Mouse (Mus musculus) splenic B cell, adult 2 months (primary cell): ENCODE results near the gene Trhr2.

Source experiments
- DNase-seq: peaks from one replicate; pipeline ENCODE4 v3.0.0-alpha.2; 2011; ENCODE audit warnings: low read depth, low spot score
- H3K27me3 ChIP-seq: 2 replicates; pipeline ENCODE4 v1.6.1; 2012; ENCODE audit warnings: mild to moderate bottlenecking, low read length, moderate library complexity, mixed read lengths; ENCODE audit not compliant: control insufficient read depth, poor library complexity, insufficient read depth, severe bottlenecking
- H3K36me3 ChIP-seq: 2 replicates; pipeline ENCODE4 v1.6.1; 2012; ENCODE audit warnings: mild to moderate bottlenecking, low read length, moderate library complexity, mixed read lengths; ENCODE audit not compliant: control insufficient read depth, poor library complexity, insufficient read depth, severe bottlenecking

Gene Trhr2

DNA sequence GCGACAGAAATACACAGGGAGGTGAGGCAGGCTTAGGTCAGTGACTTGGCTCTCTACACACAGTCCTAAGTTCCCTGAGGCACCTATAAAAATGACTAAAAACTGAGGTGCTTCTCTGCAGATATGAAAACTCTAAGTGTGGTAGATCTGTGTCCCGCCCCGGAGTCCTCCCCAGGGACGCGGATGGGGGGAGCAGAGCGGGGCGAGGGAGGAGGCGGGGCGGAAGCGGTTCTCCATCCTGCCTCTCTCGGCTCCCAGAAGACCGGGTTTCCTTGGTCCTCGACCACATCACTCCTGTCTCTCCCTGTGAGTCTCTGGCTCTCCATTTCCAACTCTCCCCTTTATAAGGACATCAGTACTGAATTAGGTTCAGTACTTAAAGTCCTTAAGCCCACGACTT is 16.8 kb downstream of the Trhr2 start:
- Histone ChIP-seq H3K27me3 (no peaks in the 10 kb centered on the region), H3K36me3 (no peaks in the 10 kb centered on the region)
- peak; percentile 58 for DNase-seq

DNA sequence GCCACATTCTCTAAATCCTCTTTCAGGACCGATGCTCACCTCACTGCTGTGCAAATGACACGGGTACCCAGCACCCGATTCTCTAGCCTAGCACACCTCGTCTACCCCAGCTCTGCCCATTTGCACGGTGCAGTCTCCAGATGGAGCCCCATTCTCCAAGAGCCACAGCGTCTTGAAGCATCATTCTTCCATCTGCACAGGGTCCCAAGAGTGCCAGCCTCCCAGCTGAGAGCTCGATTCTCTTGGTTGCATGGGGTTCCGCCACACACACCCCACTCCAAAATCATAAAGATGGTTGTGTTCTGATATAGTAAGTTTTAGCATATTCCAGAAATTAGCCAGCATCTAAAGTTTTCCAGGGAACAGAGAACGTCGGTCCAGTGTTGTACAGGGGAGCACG is 17.2 kb downstream of the Trhr2 start:
- Histone ChIP-seq H3K27me3 (no peaks in the 10 kb centered on the region), H3K36me3 (no peaks in the 10 kb centered on the region)
- no peak for DNase-seq

DNA sequence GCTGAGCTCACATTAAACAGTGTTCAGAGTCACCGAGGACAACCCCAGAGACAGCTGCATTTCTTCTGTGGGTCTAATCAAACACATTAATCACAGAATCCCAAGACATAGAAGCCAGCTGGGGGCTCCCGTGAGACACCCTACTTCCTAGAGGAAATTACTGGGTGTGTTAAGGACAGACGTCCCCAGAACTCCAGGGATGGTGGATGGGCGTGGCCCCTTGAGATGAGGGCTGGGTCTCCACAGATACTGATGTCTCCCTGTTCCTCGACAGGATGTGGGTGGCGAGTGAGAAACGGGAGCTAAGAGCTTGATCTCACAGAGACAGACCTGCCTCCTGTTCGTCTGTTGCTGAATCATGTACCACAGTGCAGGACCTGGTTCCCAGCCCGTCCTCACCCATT is 17.7 kb downstream of the Trhr2 start:
- no peak for DNase-seq
- Histone ChIP-seq H3K36me3 (no peaks in the 10 kb centered on the region), H3K27me3 (no peaks in the 10 kb centered on the region)

DNA sequence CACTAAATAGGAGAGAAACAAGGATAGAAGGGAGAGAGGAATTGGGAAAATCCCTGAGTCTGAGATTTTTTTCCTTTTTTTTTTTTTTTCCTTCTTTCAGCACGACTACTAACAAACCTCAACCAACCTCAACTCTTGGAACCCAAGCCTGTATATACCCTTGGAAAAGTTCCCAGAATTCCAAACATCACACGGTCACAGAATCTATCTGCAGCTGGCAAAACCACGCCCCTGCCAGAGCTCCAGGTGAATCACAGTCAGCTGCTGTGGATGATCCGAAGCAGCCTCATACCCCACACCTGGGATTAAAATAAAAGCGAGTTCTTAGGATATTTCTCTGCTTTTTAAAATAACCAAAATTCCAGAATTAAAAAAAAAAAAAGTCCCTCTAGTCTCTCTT is 18.2 kb downstream of the Trhr2 start:
- H3K36me3 ChIP-seq = no peaks in the 10 kb centered on the region
- no peaks in the 10 kb centered on the region for H3K27me3 ChIP-seq
- no peak for DNase-seq

DNA sequence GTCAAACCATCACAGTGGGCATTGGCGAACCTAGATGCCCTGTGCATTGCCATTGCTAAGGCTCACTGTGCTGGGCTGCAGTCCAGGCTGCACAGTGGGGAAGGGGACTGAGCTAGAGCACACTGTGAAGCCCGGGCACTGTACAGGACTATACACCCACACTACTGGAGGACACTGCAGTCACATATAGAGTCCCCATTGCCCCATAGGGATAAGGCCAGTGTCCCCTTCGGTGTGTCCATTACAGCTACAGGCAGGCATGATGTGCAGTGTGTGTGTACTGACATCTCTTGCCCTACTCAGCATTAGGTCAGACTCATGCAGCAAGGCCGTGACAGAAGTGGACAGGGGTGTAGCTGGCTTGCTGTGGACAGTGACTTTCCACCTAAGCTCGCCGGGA is 18.8 kb downstream of the Trhr2 start:
- no peaks in the 10 kb centered on the region for H3K27me3 ChIP-seq
- no peak for DNase-seq
- H3K36me3 ChIP-seq = no peaks in the 10 kb centered on the region; the same call in 1 of the 2 replicates

DNA sequence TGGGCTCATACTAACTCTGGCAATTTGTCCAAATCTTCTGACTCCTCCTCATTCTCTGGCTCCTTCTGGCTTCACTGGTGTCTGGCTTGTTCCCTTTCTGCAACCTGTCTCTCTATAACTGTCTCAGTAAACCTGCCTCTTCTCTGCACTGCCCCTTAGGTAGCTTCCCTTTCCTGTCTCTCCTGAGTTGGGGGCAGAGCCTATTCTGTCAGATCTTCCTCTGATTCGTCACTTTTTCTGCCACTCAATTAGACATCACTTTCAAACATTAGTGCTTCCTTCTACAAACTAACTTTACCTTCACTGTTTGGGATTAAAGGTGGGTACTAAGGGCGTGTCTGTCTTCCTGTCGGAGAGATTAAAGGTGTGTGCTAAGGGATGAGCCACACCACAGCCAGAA is 19.8 kb downstream of the Trhr2 start:
- Histone ChIP-seq H3K36me3 (peaks cover 5% of the 10 kb centered on the region), H3K27me3 (no peaks in the 10 kb centered on the region)
- peak; percentile 45 for DNase-seq

DNA sequence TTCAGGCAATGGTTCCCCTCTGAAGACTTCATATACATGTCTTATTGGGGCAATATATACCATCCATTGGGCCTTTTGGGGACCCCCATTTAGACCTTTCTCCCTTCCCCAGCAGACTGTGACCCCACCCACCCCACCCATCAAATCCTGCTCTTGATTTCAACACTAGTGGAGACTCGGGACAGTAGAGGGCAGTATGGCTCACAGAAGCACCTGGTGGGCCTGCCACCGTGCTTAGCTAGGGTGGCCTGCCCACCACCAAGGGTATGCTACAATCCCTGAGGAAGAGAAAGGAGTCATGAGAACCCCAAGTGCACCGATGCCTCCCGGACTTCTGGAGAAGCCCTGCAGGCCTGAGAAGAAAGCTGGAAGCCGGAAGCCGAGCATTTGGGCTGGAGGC is 21.7 kb downstream of the Trhr2 start:
- Histone ChIP-seq H3K36me3 (peaks cover 8% of the 10 kb centered on the region), H3K27me3 (no peaks in the 10 kb centered on the region)
- DNase-seq = no peak

DNA sequence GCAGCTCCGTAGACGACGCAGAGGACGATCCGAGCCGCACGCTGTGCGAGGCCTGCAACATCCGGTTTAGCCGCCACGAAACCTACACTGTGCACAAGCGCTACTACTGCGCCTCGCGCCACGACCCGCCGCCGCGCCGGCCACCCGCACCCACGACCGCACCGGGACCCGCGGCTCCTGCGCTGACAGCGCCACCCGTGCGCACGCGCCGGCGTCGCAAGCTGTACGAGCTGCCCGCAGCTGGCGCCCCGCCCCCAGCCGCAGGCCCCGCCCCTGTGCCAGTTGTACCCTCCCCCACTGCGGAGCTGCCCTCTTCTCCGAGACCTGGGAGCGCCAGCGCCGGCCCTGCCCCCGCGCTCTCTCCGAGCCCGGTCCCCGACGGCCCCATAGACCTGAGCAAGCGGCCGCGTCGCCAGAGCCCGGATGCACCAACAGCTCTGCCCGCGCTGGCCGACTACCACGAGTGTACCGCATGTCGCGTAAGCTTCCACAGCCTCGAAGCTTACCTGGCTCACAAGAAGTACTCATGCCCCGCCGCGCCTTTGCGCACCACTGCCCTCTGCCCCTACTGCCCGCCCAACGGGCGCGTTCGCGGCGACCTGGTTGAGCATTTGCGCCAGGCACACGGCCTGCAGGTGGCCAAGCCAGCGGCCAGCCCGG is 24.2 kb downstream of the Trhr2 start:
- DNase-seq = no peak
- Histone ChIP-seq H3K36me3 (peaks cover 8% of the 10 kb centered on the region), H3K27me3 (no peaks in the 10 kb centered on the region)

DNA sequence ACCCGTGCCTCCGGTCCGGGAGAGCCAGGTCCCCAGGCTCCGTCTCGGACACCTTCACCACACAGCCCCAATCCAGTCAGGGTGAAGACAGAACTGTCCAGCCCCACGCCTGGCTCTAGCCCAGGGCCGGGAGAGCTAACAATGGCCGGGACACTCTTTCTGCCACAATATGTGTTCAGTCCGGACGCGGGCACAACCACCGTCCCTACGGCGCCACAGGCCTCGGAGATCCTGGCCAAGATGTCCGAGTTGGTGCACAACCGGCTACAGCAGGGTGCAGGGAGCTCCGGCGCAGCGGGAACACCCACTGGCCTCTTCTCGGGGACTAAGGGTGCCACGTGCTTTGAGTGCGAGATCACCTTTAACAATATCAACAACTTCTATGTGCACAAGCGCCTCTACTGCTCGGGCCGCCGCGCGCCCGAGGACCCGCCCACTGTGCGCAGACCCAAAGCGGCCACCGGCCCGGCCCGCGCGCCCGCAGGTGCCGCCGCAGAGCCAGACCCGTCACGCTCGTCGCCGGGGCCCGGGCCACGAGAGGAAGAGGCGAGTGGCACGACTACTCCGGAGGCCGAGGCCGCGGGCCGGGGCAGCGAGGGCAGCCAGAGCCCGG is 24.8 kb downstream of the Trhr2 start:
- peaks cover 8% of the 10 kb centered on the region for H3K36me3 ChIP-seq
- DNase-seq = no peak
- no peaks in the 10 kb centered on the region for H3K27me3 ChIP-seq

DNA sequence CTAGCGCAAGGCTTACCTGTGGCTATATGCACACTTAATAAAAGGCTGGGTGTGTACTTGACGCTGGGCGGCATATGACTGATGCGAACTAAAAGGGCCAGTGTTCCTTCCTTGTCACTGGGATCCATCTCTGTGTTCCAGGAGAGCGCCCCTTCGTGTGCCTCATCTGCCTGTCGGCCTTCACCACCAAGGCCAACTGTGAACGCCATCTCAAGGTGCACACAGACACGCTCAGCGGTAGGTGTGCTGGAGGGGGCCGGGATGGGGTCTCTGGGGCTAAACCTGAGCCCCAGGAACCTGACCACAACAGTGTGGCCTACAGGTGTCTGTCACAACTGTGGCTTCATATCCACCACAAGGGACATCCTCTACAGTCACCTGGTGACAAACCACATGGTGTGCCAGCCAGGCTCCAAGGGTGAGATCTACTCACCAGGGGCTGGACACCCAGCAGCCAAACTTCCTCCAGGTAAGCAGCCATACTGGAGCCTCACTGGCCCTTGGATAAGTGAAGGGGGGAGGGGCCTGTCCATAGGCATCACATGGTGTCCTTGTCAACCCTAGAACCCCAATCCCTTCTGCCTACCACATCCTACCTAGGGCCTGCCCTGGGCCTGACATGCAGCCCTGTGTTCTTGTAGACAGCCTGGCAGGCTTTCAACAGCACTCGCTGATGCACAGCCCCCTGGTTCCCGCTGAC is 25.6 kb downstream of the Trhr2 start:
- DNase-seq = no peak
- H3K36me3 ChIP-seq = peaks cover 8% of the 10 kb centered on the region
- H3K27me3 ChIP-seq = no peaks in the 10 kb centered on the region

DNA sequence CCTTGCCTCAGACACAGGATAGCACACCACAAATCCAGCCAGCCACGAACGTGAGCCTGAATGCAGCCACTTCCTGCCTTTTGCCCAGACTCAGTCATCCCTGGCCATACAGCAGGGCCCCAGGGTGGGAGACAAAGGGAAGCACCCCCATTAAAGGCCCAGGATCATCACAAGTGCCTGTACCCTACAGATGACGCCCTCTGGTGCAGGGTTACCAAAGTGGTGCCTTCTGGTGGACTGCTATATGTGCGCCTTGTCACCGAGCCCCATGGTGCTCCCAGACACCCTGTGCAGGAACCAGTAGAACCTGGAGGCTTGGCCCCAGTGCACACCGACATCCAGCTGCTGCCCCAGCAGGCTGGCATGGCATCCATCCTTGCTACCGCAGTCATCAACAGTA is 27.0 kb downstream of the Trhr2 start:
- DNase-seq = no peak
- no peaks in the 10 kb centered on the region for H3K27me3 ChIP-seq
- peaks cover 8% of the 10 kb centered on the region for H3K36me3 ChIP-seq

DNA sequence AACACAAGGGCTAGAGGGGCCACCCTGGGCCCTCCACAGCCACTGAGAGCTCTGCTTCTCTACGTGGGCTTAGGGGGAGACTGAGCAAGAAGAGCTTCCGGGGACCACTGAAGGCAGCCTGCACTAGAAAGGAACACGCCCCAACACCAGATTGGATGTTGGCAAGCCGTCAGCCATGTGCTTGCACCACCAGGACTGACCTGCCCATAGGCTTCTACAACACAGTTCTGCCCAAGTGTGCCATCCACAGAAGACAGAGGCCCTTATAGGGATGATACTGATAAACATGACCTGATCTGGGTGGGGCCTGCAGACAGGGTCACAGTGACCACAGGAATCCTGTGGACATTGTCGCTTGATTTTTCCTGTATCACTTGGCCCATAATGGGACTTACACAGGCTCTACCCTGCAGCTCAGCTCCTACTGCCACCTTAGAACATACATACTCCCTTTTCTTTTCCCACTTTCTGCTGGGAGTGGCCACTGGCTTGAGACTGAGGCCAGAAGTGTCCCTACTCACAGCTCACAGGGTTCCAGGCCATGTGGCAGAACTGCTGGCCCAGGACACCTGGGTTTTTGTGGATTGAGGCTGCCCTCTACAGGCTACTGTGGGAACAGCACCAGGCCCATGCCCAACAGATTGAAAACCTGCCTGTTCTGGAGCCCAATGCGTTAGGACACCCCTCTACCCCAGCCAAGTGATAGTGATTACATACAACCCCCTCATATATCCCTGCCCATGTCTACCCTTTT is 27.6 kb downstream of the Trhr2 start:
- DNase-seq = peak; percentile 87
- peaks cover 8% of the 10 kb centered on the region for H3K36me3 ChIP-seq
- no peaks in the 10 kb centered on the region for H3K27me3 ChIP-seq

DNA sequence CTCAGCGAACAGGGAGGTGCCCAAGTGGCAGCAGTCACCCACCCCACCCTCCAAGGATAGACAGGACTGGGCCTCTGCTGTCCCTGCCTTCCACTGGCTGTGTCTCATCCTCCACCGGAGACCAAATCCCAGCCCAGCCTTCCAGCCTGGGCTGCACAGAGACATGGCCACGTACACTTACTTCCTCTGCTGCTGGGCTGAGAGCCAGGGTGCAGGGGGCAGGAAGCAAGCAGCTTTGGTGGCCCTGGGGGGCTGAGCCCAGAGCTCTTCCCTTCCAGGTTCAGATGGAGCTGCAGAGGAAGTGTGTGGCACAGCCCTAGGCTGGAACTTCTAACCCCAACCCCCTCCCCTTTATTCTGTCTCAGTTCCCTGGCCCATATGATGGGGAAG is 29.4 kb downstream of the Trhr2 start:
- no peak for DNase-seq
- Histone ChIP-seq H3K27me3 (no peaks in the 10 kb centered on the region), H3K36me3 (0 out of 2 replicates have a peak, but pooled peaks cover 2% of the 10 kb centered on the region)

DNA sequence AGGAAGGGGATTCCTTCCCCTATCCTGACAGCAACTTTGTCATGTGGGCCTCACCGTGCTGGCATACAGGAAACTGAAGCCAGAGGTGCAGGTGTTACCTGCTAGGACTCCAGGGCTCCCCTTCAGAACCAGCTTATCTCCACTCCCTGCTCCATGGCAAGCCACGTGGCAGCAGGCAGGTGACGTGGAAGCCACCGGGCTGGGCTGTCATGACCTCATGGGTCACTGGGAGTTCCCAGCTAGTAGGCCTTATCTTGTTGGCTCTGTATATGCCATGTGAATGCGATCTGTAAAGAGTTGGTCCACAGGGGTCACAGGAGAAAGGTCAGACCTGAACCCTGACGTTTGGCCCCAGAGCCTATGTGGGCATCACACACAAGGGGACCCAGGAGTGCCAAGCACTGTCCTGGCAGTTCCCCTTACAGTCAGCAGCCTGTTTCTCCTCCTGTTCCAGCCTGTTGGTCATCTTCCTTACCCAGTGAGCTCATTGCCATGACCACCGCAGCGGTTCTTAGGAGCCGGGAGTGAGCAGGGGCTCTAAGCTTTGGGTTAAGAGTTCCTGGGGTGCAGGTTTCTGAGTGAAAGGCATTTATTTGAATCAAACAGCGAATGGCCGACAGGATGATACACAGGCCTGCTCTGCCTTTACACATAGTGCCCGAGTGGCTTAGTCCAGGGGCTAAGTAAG is 30.0 kb downstream of the Trhr2 start:
- Histone ChIP-seq H3K27me3 (no peaks in the 10 kb centered on the region), H3K36me3 (0 out of 2 replicates have a peak, but pooled peaks cover 1% of the 10 kb centered on the region)
- DNase-seq = no peak
